Mouse (Mus musculus): ENCODE data around the gene Shkbp1. TPM values are rescaled to one million over a fixed set of nuclear protein-coding genes. Genes with fewer than 3 reads are reported as not detected.
A peak's percentile ranks its signal among the peaks of the same experiment; 100 is the strongest.

The Shkbp1 gene
- polyA plus RNA-seq, 1 experiment: 18.4 TPM

DNA sequence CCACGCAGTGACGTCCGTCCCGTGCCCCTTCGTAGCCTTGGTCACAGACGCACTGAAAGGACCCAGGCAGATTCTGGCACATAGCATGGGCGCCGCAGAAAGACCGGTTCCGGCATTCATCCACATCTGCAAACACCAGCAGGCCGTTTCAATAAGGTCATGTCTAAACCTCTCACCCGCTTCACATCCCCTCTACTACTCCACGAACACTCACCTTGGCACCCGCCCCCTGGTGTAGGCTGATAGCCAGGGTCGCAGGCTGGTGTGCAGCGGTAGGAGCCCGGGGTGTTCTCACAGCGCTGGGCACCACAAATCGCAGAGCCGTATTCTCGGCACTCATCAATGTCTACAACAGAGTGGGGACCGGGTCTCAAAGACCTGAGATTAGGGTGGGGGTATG is 36.4 kb downstream of the Shkbp1 start:
- H3K36me3 ChIP-seq (ENCODE audit: control insufficient read depth, insufficient read depth): no peaks in the 10 kb centered on the region
- no peaks in the 10 kb centered on the region for H3K79me2 ChIP-seq (ENCODE audit: control insufficient read depth, insufficient read depth)
- TF ChIP-seq MYOG (IDR thresholded peaks at IDR 0.05; ENCODE audit: control insufficient read depth in 1 of 3, insufficient read depth in 1 of 3, insufficient read length in 2 of 3, low read depth in 2 of 3) (no peak), TCF3 (IDR thresholded peaks at IDR 0.05; ENCODE audit: insufficient read length, low read depth) (no peak), E2F4 (IDR thresholded peaks at IDR 0.05; ENCODE audit: insufficient read depth) (no peak), CEBPB (IDR thresholded peaks at IDR 0.05; ENCODE audit: insufficient read depth, poor library complexity, severe bottlenecking) (no peak), MAX (IDR thresholded peaks at IDR 0.05; ENCODE audit: low read depth) (no peak), REST (IDR thresholded peaks at IDR 0.05; ENCODE audit: insufficient read depth, insufficient read length) (no peak), POLR2AphosphoS2 (IDR thresholded peaks at IDR 0.05; ENCODE audit: insufficient read length, low read depth) (no peak), SRF (IDR thresholded peaks at IDR 0.05; ENCODE audit: control insufficient read depth, insufficient read length, low read depth) (no peak), POLR2A (IDR thresholded peaks at IDR 0.05; ENCODE audit: insufficient read length, low read depth) (no peak), MYOD1 (IDR thresholded peaks at IDR 0.05; ENCODE audit: control insufficient read depth in 1 of 3, insufficient read length in 2 of 3, low read depth in 2 of 3) (no peak), TCF12 (IDR thresholded peaks at IDR 0.05; ENCODE audit: insufficient read depth, poor library complexity, severe bottlenecking) (no peak)
- H3K4me2 ChIP-seq (ENCODE audit: low read depth): no peak overlapping the region
- no peaks in the 10 kb centered on the region for H3K27me3 ChIP-seq (ENCODE audit: control insufficient read depth, insufficient read depth, insufficient read length)
- H3K4me3 ChIP-seq: no peak overlapping the region
- no peak overlapping the region for H3ac ChIP-seq (ENCODE audit: control insufficient read depth, insufficient read length)

DNA sequence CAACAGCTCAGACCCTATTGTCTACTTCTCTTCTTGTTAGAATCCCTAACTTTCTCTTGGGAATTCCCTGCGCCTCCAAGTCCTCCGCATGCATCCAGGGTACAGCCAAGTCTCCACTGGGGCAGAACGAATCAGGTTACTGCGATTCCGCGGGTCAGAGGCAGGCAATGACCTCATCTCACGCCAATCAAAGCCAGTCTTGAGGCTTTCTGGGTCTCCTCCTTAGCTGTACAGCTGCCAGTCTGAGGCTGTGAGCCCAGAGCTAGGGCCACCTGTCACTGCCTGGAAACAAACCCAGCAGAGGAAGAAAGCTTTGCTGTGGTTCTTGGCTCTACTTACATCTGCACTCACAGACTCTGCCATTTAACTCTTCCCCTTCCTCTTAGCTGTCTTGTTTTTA is 39.9 kb downstream of the Shkbp1 start:
- H3K27me3 ChIP-seq (ENCODE audit: control insufficient read depth, insufficient read depth, insufficient read length): no peaks in the 10 kb centered on the region
- TF ChIP-seq TCF12 (IDR thresholded peaks at IDR 0.05; ENCODE audit: insufficient read depth, poor library complexity, severe bottlenecking): peak; percentile 45
- peak; percentile 86 to 97 (median 94) for TF ChIP-seq MYOD1 (IDR thresholded peaks at IDR 0.05; ENCODE audit: control insufficient read depth in 1 of 3, insufficient read length in 2 of 3, low read depth in 2 of 3)
- no peak for TF ChIP-seq POLR2AphosphoS2 (IDR thresholded peaks at IDR 0.05; ENCODE audit: insufficient read length, low read depth)
- no peak for TF ChIP-seq POLR2A (IDR thresholded peaks at IDR 0.05; ENCODE audit: insufficient read length, low read depth)
- no peak for TF ChIP-seq REST (IDR thresholded peaks at IDR 0.05; ENCODE audit: insufficient read depth, insufficient read length)
- TF ChIP-seq CEBPB (IDR thresholded peaks at IDR 0.05; ENCODE audit: insufficient read depth, poor library complexity, severe bottlenecking): no peak
- no peak for TF ChIP-seq TCF3 (IDR thresholded peaks at IDR 0.05; ENCODE audit: insufficient read length, low read depth)
- no peak for TF ChIP-seq MAX (IDR thresholded peaks at IDR 0.05; ENCODE audit: low read depth)
- no peak for TF ChIP-seq SRF (IDR thresholded peaks at IDR 0.05; ENCODE audit: control insufficient read depth, insufficient read length, low read depth)
- TF ChIP-seq MYOG (IDR thresholded peaks at IDR 0.05; ENCODE audit: control insufficient read depth in 1 of 3, insufficient read depth in 1 of 3, insufficient read length in 2 of 3, low read depth in 2 of 3): peak; percentile 66 to 93 (median 81)
- no peak overlapping the region for H3K4me3 ChIP-seq
- H3K4me2 ChIP-seq (ENCODE audit: low read depth): no peak overlapping the region
- no peaks in the 10 kb centered on the region for H3K79me2 ChIP-seq (ENCODE audit: control insufficient read depth, insufficient read depth)
- H3K36me3 ChIP-seq (ENCODE audit: control insufficient read depth, insufficient read depth): no peaks in the 10 kb centered on the region
- H3ac ChIP-seq (ENCODE audit: control insufficient read depth, insufficient read length): no peak overlapping the region

DNA sequence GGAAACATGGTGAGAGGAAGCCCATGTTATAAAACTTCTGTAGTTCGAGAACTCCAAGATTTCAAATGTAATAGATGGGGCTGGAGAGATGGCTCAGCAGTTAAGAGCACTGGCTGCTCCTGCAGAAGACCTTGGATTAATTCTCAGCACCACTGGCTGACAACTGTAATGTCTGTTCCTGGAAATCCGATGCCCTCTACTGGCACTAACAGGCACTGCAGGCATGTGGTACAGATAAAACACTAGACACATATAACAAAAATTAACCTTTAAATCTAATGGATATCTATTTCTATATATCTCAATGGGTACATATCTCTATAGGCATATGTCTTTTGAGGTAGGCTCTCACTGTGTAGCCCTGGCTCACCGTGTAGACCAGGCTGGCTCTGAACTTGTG is 41.4 kb downstream of the Shkbp1 start:
- H3K4me2 ChIP-seq (ENCODE audit: low read depth): no peak overlapping the region
- no peak overlapping the region for H3K4me3 ChIP-seq
- no peaks in the 10 kb centered on the region for H3K79me2 ChIP-seq (ENCODE audit: control insufficient read depth, insufficient read depth)
- TF ChIP-seq REST (IDR thresholded peaks at IDR 0.05; ENCODE audit: insufficient read depth, insufficient read length) (no peak), POLR2AphosphoS2 (IDR thresholded peaks at IDR 0.05; ENCODE audit: insufficient read length, low read depth) (no peak), E2F4 (IDR thresholded peaks at IDR 0.05; ENCODE audit: insufficient read depth) (no peak), TCF3 (IDR thresholded peaks at IDR 0.05; ENCODE audit: insufficient read length, low read depth) (no peak), SRF (IDR thresholded peaks at IDR 0.05; ENCODE audit: control insufficient read depth, insufficient read length, low read depth) (no peak), CEBPB (IDR thresholded peaks at IDR 0.05; ENCODE audit: insufficient read depth, poor library complexity, severe bottlenecking) (no peak), POLR2A (IDR thresholded peaks at IDR 0.05; ENCODE audit: insufficient read length, low read depth) (no peak), MYOD1 (IDR thresholded peaks at IDR 0.05; ENCODE audit: control insufficient read depth in 1 of 3, insufficient read length in 2 of 3, low read depth in 2 of 3) (no peak), TCF12 (IDR thresholded peaks at IDR 0.05; ENCODE audit: insufficient read depth, poor library complexity, severe bottlenecking) (no peak), MYOG (IDR thresholded peaks at IDR 0.05; ENCODE audit: control insufficient read depth in 1 of 3, insufficient read depth in 1 of 3, insufficient read length in 2 of 3, low read depth in 2 of 3) (no peak)
- no peaks in the 10 kb centered on the region for H3K27me3 ChIP-seq (ENCODE audit: control insufficient read depth, insufficient read depth, insufficient read length)
- H3ac ChIP-seq (ENCODE audit: control insufficient read depth, insufficient read length): no peak overlapping the region
- no peaks in the 10 kb centered on the region for H3K36me3 ChIP-seq (ENCODE audit: control insufficient read depth, insufficient read depth)

GRCm38 (mm10) chr7:27311651-27312284 is 44.1 kb downstream of the Shkbp1 start:
- Histone ChIP-seq H3K79me2 (ENCODE audit: control insufficient read depth, insufficient read depth) (no peaks in the 10 kb centered on the region), H3K4me3 (no peak overlapping the region), H3K27me3 (ENCODE audit: control insufficient read depth, insufficient read depth, insufficient read length) (no peaks in the 10 kb centered on the region), H3K4me2 (ENCODE audit: low read depth) (no peak overlapping the region), H3K36me3 (ENCODE audit: control insufficient read depth, insufficient read depth) (no peaks in the 10 kb centered on the region), H3ac (ENCODE audit: control insufficient read depth, insufficient read length) (no peak overlapping the region)
- TF ChIP-seq REST (IDR thresholded peaks at IDR 0.05; ENCODE audit: insufficient read depth, insufficient read length) (no peak), POLR2AphosphoS2 (IDR thresholded peaks at IDR 0.05; ENCODE audit: insufficient read length, low read depth) (no peak), MAX (IDR thresholded peaks at IDR 0.05; ENCODE audit: low read depth) (no peak), TCF12 (IDR thresholded peaks at IDR 0.05; ENCODE audit: insufficient read depth, poor library complexity, severe bottlenecking) (no peak), MYOD1 (IDR thresholded peaks at IDR 0.05; ENCODE audit: control insufficient read depth in 1 of 3, insufficient read length in 2 of 3, low read depth in 2 of 3) (no peak), SRF (IDR thresholded peaks at IDR 0.05; ENCODE audit: control insufficient read depth, insufficient read length, low read depth) (no peak), E2F4 (IDR thresholded peaks at IDR 0.05; ENCODE audit: insufficient read depth) (no peak), MYOG (IDR thresholded peaks at IDR 0.05; ENCODE audit: control insufficient read depth in 1 of 3, insufficient read depth in 1 of 3, insufficient read length in 2 of 3, low read depth in 2 of 3) (no peak), POLR2A (IDR thresholded peaks at IDR 0.05; ENCODE audit: insufficient read length, low read depth) (no peak), TCF3 (IDR thresholded peaks at IDR 0.05; ENCODE audit: insufficient read length, low read depth) (no peak), USF1 (IDR thresholded peaks at IDR 0.05; ENCODE audit: low read depth) (no peak), CEBPB (IDR thresholded peaks at IDR 0.05; ENCODE audit: insufficient read depth, poor library complexity, severe bottlenecking) (no peak)
